Comparison of ENCODE assay signal across 24 mouse cellular contexts in genomic region chr7:128314491-128314890, GRCm38 (mm10). TPM values are rescaled to one million over a fixed set of nuclear protein-coding genes. Genes with fewer than 3 reads are reported as not detected.
"Had no signal": no experiment of that assay in that cellular context is flagged by ENCODE, and none has a peak within 500 bp of the region (broad histone marks: within the 10 kb centered on the region; RNA-seq: fewer than 3 reads in every experiment).

No protein-coding gene starts in this region.

- H3K9me3 ChIP-seq: liver, embryonic 12.5 days; lung, embryonic 15.5 days; megakaryocyte, embryonic 14.5 days; midbrain, embryonic 13.5 days; midbrain, embryonic 15.5 days; neural tube, embryonic 12.5 days had no signal

- H3K4me3 ChIP-seq: liver, embryonic 12.5 days; lung, embryonic 15.5 days; megakaryocyte, embryonic 14.5 days; midbrain, embryonic 13.5 days; midbrain, embryonic 15.5 days; neural tube, embryonic 12.5 days had no signal

- ATAC-seq: liver, embryonic 12.5 days; midbrain, embryonic 13.5 days; midbrain, embryonic 15.5 days had no signal

- H3K9ac ChIP-seq: liver, embryonic 12.5 days; liver, embryonic 14.5 days; lung, embryonic 15.5 days; midbrain, embryonic 13.5 days; midbrain, embryonic 15.5 days; neural tube, embryonic 12.5 days had no signal

- H3K27ac ChIP-seq: liver, embryonic 12.5 days; liver, embryonic 14.5 days; lung, embryonic 15.5 days; macrophage; midbrain, embryonic 13.5 days; midbrain, embryonic 15.5 days; neural tube, embryonic 12.5 days had no signal

- H3K27me3 ChIP-seq: lung, embryonic 15.5 days; midbrain, embryonic 13.5 days; midbrain, embryonic 15.5 days; neural tube, embryonic 12.5 days had no signal

- DNase-seq: lung, adult 2 months; right cerebral cortex, adult 18-20 months; right cerebral cortex, postnatal 25 days; right cerebral cortex, postnatal 4 days; spleen, adult 18-20 months; thymus, adult 18-20 months; thymus, postnatal 14 days; thymus, postnatal 36 days had no signal

- H3K4me1 ChIP-seq: midbrain, embryonic 13.5 days; midbrain, embryonic 15.5 days; neural tube, embryonic 12.5 days had no signal

- H3K36me3 ChIP-seq: liver, embryonic 12.5 days; lung, embryonic 15.5 days; midbrain, embryonic 13.5 days; midbrain, embryonic 15.5 days; neural tube, embryonic 12.5 days had no signal

- H3K4me2 ChIP-seq: liver, embryonic 12.5 days; lung, embryonic 15.5 days; midbrain, embryonic 11.5 days; midbrain, embryonic 13.5 days; midbrain, embryonic 15.5 days; neural tube, embryonic 12.5 days had no signal

RNA-seq across cellular contexts. Expression of gene Slc5a2, which starts 49.0 kb away (rescaled TPM):
- total RNA-seq: megakaryocyte progenitor cell, adult 5-6 weeks; midbrain, postnatal 0 days; monocyte, adult 5-6 weeks; neutrophil, adult 5-6 weeks had no signal
- polyA plus RNA-seq: midbrain, embryonic 13.5 days; midbrain, postnatal 0 days; neural tube, embryonic 12.5 days; neural tube, embryonic 14.5 days; small intestine, adult 2 months; thymus, postnatal 0 days had no signal
